Mouse (Mus musculus): ENCODE measurements around the gene Casp9. TPM values are rescaled to one million over a fixed set of nuclear protein-coding genes. Genes with fewer than 3 reads are reported as not detected.
A peak's percentile ranks its signal among the peaks of the same experiment; 100 is the strongest.

Gene Casp9
- polyA plus RNA-seq, 1 experiment from 2014 or later, result 18.6 TPM

GRCm38 (mm10) chr4:141834536-141835095 is 41.2 kb downstream of the Casp9 start:
- no peak overlapping the region for H3K4me2 ChIP-seq
- no peaks in the 10 kb centered on the region for H3K36me3 ChIP-seq (ENCODE audit: control insufficient read depth, insufficient read depth, low read length)
- ATAC-seq (ENCODE audit: low FRiP score), result no peak
- no peak overlapping the region for H3K9ac ChIP-seq (ENCODE audit: low read length)
- WGBS, result 80% methylated on average over 5 of the region's 5 CpGs
- H3K9me3 ChIP-seq (ENCODE audit: control insufficient read depth, low read length), result no peaks in the 10 kb centered on the region
- no peak overlapping the region for H3K27ac ChIP-seq (ENCODE audit: low read depth, low read length)
- DNase-seq (ENCODE audit: low spot score, missing footprints), result no peak
- no peak overlapping the region for H3K4me3 ChIP-seq (ENCODE audit: low read depth, low read length)
- H3K27me3 ChIP-seq (ENCODE audit: control insufficient read depth, insufficient read depth, low read length), result no peaks in the 10 kb centered on the region
- H3K4me1 ChIP-seq (ENCODE audit: control insufficient read depth, insufficient read depth, low read length), result no peaks in the 10 kb centered on the region

- no peaks in the 10 kb centered on the region for H3K4me1 ChIP-seq (ENCODE audit: control insufficient read depth, insufficient read depth, low read length)
- no peak within 1 kb of the TSS for H3K9ac ChIP-seq (ENCODE audit: low read length)
- H3K27me3 ChIP-seq (ENCODE audit: control insufficient read depth, insufficient read depth, low read length), result no peaks in the 10 kb centered on the region
- no peak within 1 kb of the TSS for H3K27ac ChIP-seq (ENCODE audit: low read depth, low read length)
- H3K36me3 ChIP-seq (ENCODE audit: control insufficient read depth, insufficient read depth, low read length), result no peaks in the 10 kb centered on the region
- no peak within 1 kb of the TSS for H3K4me3 ChIP-seq (ENCODE audit: low read depth, low read length)
- ATAC-seq (ENCODE audit: low FRiP score), result no peak
- 86% methylated on average over 6 of the region's 6 CpGs for WGBS
- no peak for DNase-seq (ENCODE audit: low spot score, missing footprints)
- H3K4me2 ChIP-seq, result no peak within 1 kb of the TSS
- H3K9me3 ChIP-seq (ENCODE audit: control insufficient read depth, low read length), result no peaks in the 10 kb centered on the region
Observed at GRCm38 (mm10) chr4:141845999-141846398, 52.6 kb downstream of the Casp9 start, which contains the start of gene Ctrc. TSS of gene Ctrc (minus strand) at chr4:141846359.

- peak; percentile 93 for DNase-seq (ENCODE audit: low spot score, missing footprints)
- 0 out of 2 replicates have a peak, but pooled peaks cover 3% of the 10 kb centered on the region for H3K4me1 ChIP-seq (ENCODE audit: control insufficient read depth, insufficient read depth, low read length)
- H3K27ac ChIP-seq (ENCODE audit: low read depth, low read length), result no peak overlapping the region
- ATAC-seq (ENCODE audit: low FRiP score), result no peak
- H3K9me3 ChIP-seq (ENCODE audit: control insufficient read depth, low read length), result no peaks in the 10 kb centered on the region
- H3K27me3 ChIP-seq (ENCODE audit: control insufficient read depth, insufficient read depth, low read length), result no peaks in the 10 kb centered on the region
- H3K4me2 ChIP-seq, result no peak overlapping the region
- no peak overlapping the region for H3K9ac ChIP-seq (ENCODE audit: low read length)
- H3K4me3 ChIP-seq (ENCODE audit: low read depth, low read length), result no peak overlapping the region
- no peaks in the 10 kb centered on the region for H3K36me3 ChIP-seq (ENCODE audit: control insufficient read depth, insufficient read depth, low read length)
- 80% methylated on average over 9 of the region's 9 CpGs for WGBS
Observed at GRCm38 (mm10) chr4:141853437-141853836, 60.0 kb downstream of the Casp9 start.

- Histone ChIP-seq H3K4me2 (no peak overlapping the region), H3K9ac (ENCODE audit: low read length) (no peak overlapping the region), H3K4me1 (ENCODE audit: control insufficient read depth, insufficient read depth, low read length) (0 out of 2 replicates have a peak, but pooled peaks cover 3% of the 10 kb centered on the region), H3K27ac (ENCODE audit: low read depth, low read length) (no peak overlapping the region), H3K4me3 (ENCODE audit: low read depth, low read length) (no peak overlapping the region), H3K36me3 (ENCODE audit: control insufficient read depth, insufficient read depth, low read length) (peaks cover 10% of the 10 kb centered on the region), H3K27me3 (ENCODE audit: control insufficient read depth, insufficient read depth, low read length) (no peaks in the 10 kb centered on the region), H3K9me3 (ENCODE audit: control insufficient read depth, low read length) (no peaks in the 10 kb centered on the region)
- 22% methylated on average over 10 of the region's 10 CpGs for WGBS
- ATAC-seq (ENCODE audit: low FRiP score) (peak; percentile 78), DNase-seq (ENCODE audit: low spot score, missing footprints) (peak; percentile 99)
Observed at GRCm38 (mm10) chr4:141857422-141857930, 64.1 kb downstream of the Casp9 start.

- WGBS, result 90% methylated on average over 20 of the region's 20 CpGs
- ATAC-seq (ENCODE audit: low FRiP score), result no peak
Observed at GRCm38 (mm10) chr4:141858501-141858900, 65.1 kb downstream of the Casp9 start.

GRCm38 (mm10) chr4:141859351-141859750 is 65.9 kb downstream of the Casp9 start:
- Histone ChIP-seq H3K9me3 (ENCODE audit: control insufficient read depth, low read length) (no peaks in the 10 kb centered on the region), H3K27me3 (ENCODE audit: control insufficient read depth, insufficient read depth, low read length) (no peaks in the 10 kb centered on the region), H3K27ac (ENCODE audit: low read depth, low read length) (no peak overlapping the region), H3K4me3 (ENCODE audit: low read depth, low read length) (no peak overlapping the region), H3K36me3 (ENCODE audit: control insufficient read depth, insufficient read depth, low read length) (peaks cover 10% of the 10 kb centered on the region), H3K4me1 (ENCODE audit: control insufficient read depth, insufficient read depth, low read length) (0 out of 2 replicates have a peak, but pooled peaks cover 3% of the 10 kb centered on the region), H3K4me2 (no peak overlapping the region), H3K9ac (ENCODE audit: low read length) (no peak overlapping the region)
- 94% methylated on average over 14 of the region's 14 CpGs for WGBS
- DNase-seq (ENCODE audit: low spot score, missing footprints) (no peak), ATAC-seq (ENCODE audit: low FRiP score) (no peak)

More at GRCm38 (mm10) chr4:141858501-141858900, 65.1 kb downstream of the Casp9 start:
- Histone ChIP-seq H3K36me3 (ENCODE audit: control insufficient read depth, insufficient read depth, low read length) (peaks cover 10% of the 10 kb centered on the region), H3K27me3 (ENCODE audit: control insufficient read depth, insufficient read depth, low read length) (no peaks in the 10 kb centered on the region), H3K4me2 (no peak overlapping the region), H3K9me3 (ENCODE audit: control insufficient read depth, low read length) (no peaks in the 10 kb centered on the region), H3K4me3 (ENCODE audit: low read depth, low read length) (no peak overlapping the region), H3K4me1 (ENCODE audit: control insufficient read depth, insufficient read depth, low read length) (0 out of 2 replicates have a peak, but pooled peaks cover 3% of the 10 kb centered on the region), H3K9ac (ENCODE audit: low read length) (no peak overlapping the region), H3K27ac (ENCODE audit: low read depth, low read length) (no peak overlapping the region)
- no peak for DNase-seq (ENCODE audit: low spot score, missing footprints)

GRCm38 (mm10) chr4:141860246-141860841 is 66.9 kb downstream of the Casp9 start:
- Histone ChIP-seq H3K4me2 (no peak overlapping the region), H3K9me3 (ENCODE audit: control insufficient read depth, low read length) (no peaks in the 10 kb centered on the region), H3K9ac (ENCODE audit: low read length) (no peak overlapping the region), H3K4me1 (ENCODE audit: control insufficient read depth, insufficient read depth, low read length) (0 out of 2 replicates have a peak, but pooled peaks cover 3% of the 10 kb centered on the region), H3K4me3 (ENCODE audit: low read depth, low read length) (no peak overlapping the region), H3K27ac (ENCODE audit: low read depth, low read length) (no peak overlapping the region), H3K27me3 (ENCODE audit: control insufficient read depth, insufficient read depth, low read length) (no peaks in the 10 kb centered on the region), H3K36me3 (ENCODE audit: control insufficient read depth, insufficient read depth, low read length) (peaks cover 10% of the 10 kb centered on the region)
- no peak for DNase-seq (ENCODE audit: low spot score, missing footprints)
- no peak for ATAC-seq (ENCODE audit: low FRiP score)
- WGBS, result 68% methylated on average over 19 of the region's 19 CpGs

GRCm38 (mm10) chr4:141861591-141862295 is 68.3 kb downstream of the Casp9 start:
- Histone ChIP-seq H3K36me3 (ENCODE audit: control insufficient read depth, insufficient read depth, low read length) (peaks cover 10% of the 10 kb centered on the region), H3K4me3 (ENCODE audit: low read depth, low read length) (no peak overlapping the region), H3K27ac (ENCODE audit: low read depth, low read length) (no peak overlapping the region), H3K4me1 (ENCODE audit: control insufficient read depth, insufficient read depth, low read length) (peaks cover 3% of the 10 kb centered on the region), H3K27me3 (ENCODE audit: control insufficient read depth, insufficient read depth, low read length) (no peaks in the 10 kb centered on the region), H3K9me3 (ENCODE audit: control insufficient read depth, low read length) (no peaks in the 10 kb centered on the region), H3K9ac (ENCODE audit: low read length) (no peak overlapping the region), H3K4me2 (no peak overlapping the region)
- DNase-seq (ENCODE audit: low spot score, missing footprints), result no peak
- WGBS, result 90% methylated on average over 17 of the region's 17 CpGs
- no peak for ATAC-seq (ENCODE audit: low FRiP score)

- no peak overlapping the region for H3K27ac ChIP-seq (ENCODE audit: low read depth, low read length)
- H3K27me3 ChIP-seq (ENCODE audit: control insufficient read depth, insufficient read depth, low read length), result no peaks in the 10 kb centered on the region
- ATAC-seq (ENCODE audit: low FRiP score) (no peak), DNase-seq (ENCODE audit: low spot score, missing footprints) (no peak)
- WGBS, result 88% methylated on average over 5 of the region's 5 CpGs
- H3K4me1 ChIP-seq (ENCODE audit: control insufficient read depth, insufficient read depth, low read length), result peaks cover 11% of the 10 kb centered on the region
- no peak overlapping the region for H3K9ac ChIP-seq (ENCODE audit: low read length)
- H3K36me3 ChIP-seq (ENCODE audit: control insufficient read depth, insufficient read depth, low read length), result peaks cover 10% of the 10 kb centered on the region
- no peak overlapping the region for H3K4me3 ChIP-seq (ENCODE audit: low read depth, low read length)
- H3K4me2 ChIP-seq, result no peak overlapping the region
- H3K9me3 ChIP-seq (ENCODE audit: control insufficient read depth, low read length), result no peaks in the 10 kb centered on the region
Observed at GRCm38 (mm10) chr4:141862867-141863266, 69.5 kb downstream of the Casp9 start.
